Mouse (Mus musculus): ENCODE measurements around the gene Spg7. TPM values are rescaled to one million over a fixed set of nuclear protein-coding genes. Genes with fewer than 3 reads are reported as not detected.

Gene Spg7
- polyA plus RNA-seq, 1 experiment from 2014 or later, result 22.7 TPM

- H3K27ac ChIP-seq (ENCODE audit: low read length), result no peak overlapping the region
- TF ChIP-seq CTCF (IDR thresholded peaks at IDR 0.05), result no peak
- no peak for TF ChIP-seq EP300 (IDR thresholded peaks at IDR 0.05)
- 52% methylated on average over 9 of the region's 9 CpGs for WGBS
- H3K4me3 ChIP-seq (ENCODE audit: low read depth, low read length), result no peak overlapping the region
- ATAC-seq (no peak), DNase-seq (ENCODE audit: low spot score) (no peak)
- H3K9me3 ChIP-seq (ENCODE audit: low read length), result no peaks in the 10 kb centered on the region
- no peak overlapping the region for H3K9ac ChIP-seq (replicated peaks; ENCODE audit: low read depth)
- H3K4me1 ChIP-seq (ENCODE audit: insufficient read depth, low read depth, low read length), result peaks cover 9% of the 10 kb centered on the region
- peaks cover 13% of the 10 kb centered on the region; the same call in 1 of the 2 replicates for H3K27me3 ChIP-seq (replicated peaks; ENCODE audit: insufficient read depth, low read length)
- H3K4me2 ChIP-seq (replicated peaks; ENCODE audit: low read depth, low read length), result no peak overlapping the region
- H3K36me3 ChIP-seq (ENCODE audit: insufficient read depth, low read length), result no peaks in the 10 kb centered on the region
Measured at GRCm38 (mm10) chr8:123122059-123122458, 59.3 kb downstream of the Spg7 start.

GRCm38 (mm10) chr8:123122670-123123069, 59.9 kb downstream of the Spg7 start:
- no peak for DNase-seq (ENCODE audit: low spot score)
- 65% methylated on average over 5 of the region's 5 CpGs for WGBS
- H3K36me3 ChIP-seq (ENCODE audit: insufficient read depth, low read length), result no peaks in the 10 kb centered on the region
- no peak overlapping the region for H3K27ac ChIP-seq (ENCODE audit: low read length)
- no peaks in the 10 kb centered on the region for H3K9me3 ChIP-seq (ENCODE audit: low read length)
- peaks cover 7% of the 10 kb centered on the region; the same call in 1 of the 2 replicates for H3K27me3 ChIP-seq (replicated peaks; ENCODE audit: insufficient read depth, low read length)
- H3K4me1 ChIP-seq (ENCODE audit: insufficient read depth, low read depth, low read length), result peaks cover 3% of the 10 kb centered on the region
- H3K4me3 ChIP-seq (ENCODE audit: low read depth, low read length), result no peak overlapping the region
- no peak overlapping the region for H3K9ac ChIP-seq (replicated peaks; ENCODE audit: low read depth)
- no peak for ATAC-seq
- H3K4me2 ChIP-seq (replicated peaks; ENCODE audit: low read depth, low read length), result no peak overlapping the region
- TF ChIP-seq EP300 (IDR thresholded peaks at IDR 0.05) (no peak), CTCF (IDR thresholded peaks at IDR 0.05) (no peak)

DNA sequence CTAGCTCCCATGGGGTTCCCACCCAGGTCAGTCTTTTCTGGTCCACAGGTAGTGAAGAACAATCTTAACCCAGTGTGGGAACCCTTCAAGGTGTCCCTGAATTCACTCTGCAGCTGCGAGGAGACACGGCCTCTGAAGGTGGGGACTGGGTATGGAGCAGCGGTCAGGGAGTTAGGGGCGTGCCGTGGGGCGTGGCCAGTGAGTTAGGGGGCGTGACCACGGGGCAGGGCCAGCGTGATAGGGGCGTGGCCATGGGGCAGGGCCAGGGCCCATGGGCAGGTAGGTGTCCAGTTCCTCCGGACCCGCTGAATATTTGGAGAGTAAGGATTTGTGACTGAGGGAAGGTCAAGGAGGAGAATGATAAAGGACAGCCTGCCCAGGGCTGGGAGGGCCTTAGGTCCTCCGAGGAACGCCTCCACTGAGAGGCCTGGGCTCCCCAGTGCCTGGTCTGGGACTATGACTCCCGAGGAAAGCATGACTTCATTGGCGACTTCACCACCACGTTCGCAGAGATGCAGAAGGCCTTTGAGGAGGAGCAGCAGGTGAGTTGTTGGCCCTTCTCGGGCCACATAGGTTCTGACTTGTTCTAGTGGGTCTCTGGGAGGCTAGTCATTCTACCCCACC, 63.6 kb downstream of the Spg7 start:
- ATAC-seq, result peak; percentile 86
- H3K4me2 ChIP-seq (replicated peaks; ENCODE audit: low read depth, low read length), result no peak overlapping the region
- no peaks in the 10 kb centered on the region for H3K27me3 ChIP-seq (replicated peaks; ENCODE audit: insufficient read depth, low read length)
- H3K36me3 ChIP-seq (ENCODE audit: insufficient read depth, low read length), result no peaks in the 10 kb centered on the region
- H3K27ac ChIP-seq (ENCODE audit: low read length), result no peak overlapping the region
- peak; percentile 34 for DNase-seq (ENCODE audit: low spot score)
- 7% methylated on average over 19 of the region's 19 CpGs for WGBS
- H3K9me3 ChIP-seq (ENCODE audit: low read length), result no peaks in the 10 kb centered on the region
- H3K4me3 ChIP-seq (ENCODE audit: low read depth, low read length), result no peak overlapping the region
- TF ChIP-seq EP300 (IDR thresholded peaks at IDR 0.05) (no peak), CTCF (IDR thresholded peaks at IDR 0.05) (no peak)
- no peak overlapping the region for H3K9ac ChIP-seq (replicated peaks; ENCODE audit: low read depth)
- H3K4me1 ChIP-seq (ENCODE audit: insufficient read depth, low read depth, low read length), result no peaks in the 10 kb centered on the region; the same call in 1 of the 2 replicates

- Histone ChIP-seq H3K9me3 (ENCODE audit: low read length) (no peaks in the 10 kb centered on the region), H3K36me3 (ENCODE audit: insufficient read depth, low read length) (no peaks in the 10 kb centered on the region), H3K4me1 (ENCODE audit: insufficient read depth, low read depth, low read length) (no peaks in the 10 kb centered on the region; the same call in 1 of the 2 replicates), H3K27me3 (replicated peaks; ENCODE audit: insufficient read depth, low read length) (no peaks in the 10 kb centered on the region), H3K4me2 (replicated peaks; ENCODE audit: low read depth, low read length) (no peak overlapping the region), H3K4me3 (ENCODE audit: low read depth, low read length) (no peak overlapping the region), H3K9ac (replicated peaks; ENCODE audit: low read depth) (no peak overlapping the region), H3K27ac (ENCODE audit: low read length) (peak overlapping the region; percentile 20; the same call in 1 of the 2 replicates)
- peak; percentile 46; the same call in 1 of the 2 replicates for ATAC-seq
- 38% methylated on average over 9 of the region's 9 CpGs for WGBS
- DNase-seq (ENCODE audit: low spot score), result no peak
- TF ChIP-seq EP300 (IDR thresholded peaks at IDR 0.05) (no peak), CTCF (IDR thresholded peaks at IDR 0.05) (no peak)
Measured at GRCm38 (mm10) chr8:123131041-123131440, 68.3 kb downstream of the Spg7 start.

GRCm38 (mm10) chr8:123132953-123133352, 70.2 kb downstream of the Spg7 start:
- Histone ChIP-seq H3K4me3 (ENCODE audit: low read depth, low read length) (no peak overlapping the region), H3K9ac (replicated peaks; ENCODE audit: low read depth) (no peak overlapping the region), H3K27me3 (replicated peaks; ENCODE audit: insufficient read depth, low read length) (no peaks in the 10 kb centered on the region), H3K4me1 (ENCODE audit: insufficient read depth, low read depth, low read length) (no peaks in the 10 kb centered on the region), H3K36me3 (ENCODE audit: insufficient read depth, low read length) (no peaks in the 10 kb centered on the region), H3K4me2 (replicated peaks; ENCODE audit: low read depth, low read length) (no peak overlapping the region), H3K27ac (ENCODE audit: low read length) (no peak overlapping the region), H3K9me3 (ENCODE audit: low read length) (no peaks in the 10 kb centered on the region)
- WGBS, result 100% methylated on average over 2 of the region's 2 CpGs
- TF ChIP-seq CTCF (IDR thresholded peaks at IDR 0.05) (peak; percentile 34; the same call in 1 of the 2 replicates), EP300 (IDR thresholded peaks at IDR 0.05) (no peak)
- no peak for ATAC-seq
- DNase-seq (ENCODE audit: low spot score), result no peak

- no peaks in the 10 kb centered on the region for H3K4me1 ChIP-seq (ENCODE audit: insufficient read depth, low read depth, low read length)
- no peak for ATAC-seq
- 80% methylated on average over 11 of the region's 11 CpGs for WGBS
Measured at GRCm38 (mm10) chr8:123134149-123134713, 71.5 kb downstream of the Spg7 start.

More at GRCm38 (mm10) chr8:123134149-123134713, 71.5 kb downstream of the Spg7 start:
- Histone ChIP-seq H3K9ac (replicated peaks; ENCODE audit: low read depth) (no peak overlapping the region), H3K9me3 (ENCODE audit: low read length) (no peaks in the 10 kb centered on the region), H3K4me2 (replicated peaks; ENCODE audit: low read depth, low read length) (no peak overlapping the region), H3K36me3 (ENCODE audit: insufficient read depth, low read length) (no peaks in the 10 kb centered on the region), H3K4me3 (ENCODE audit: low read depth, low read length) (no peak overlapping the region), H3K27me3 (replicated peaks; ENCODE audit: insufficient read depth, low read length) (no peaks in the 10 kb centered on the region), H3K27ac (ENCODE audit: low read length) (no peak overlapping the region)
- no peak for DNase-seq (ENCODE audit: low spot score)
- no peak for TF ChIP-seq EP300 (IDR thresholded peaks at IDR 0.05)
- no peak for TF ChIP-seq CTCF (IDR thresholded peaks at IDR 0.05)
